Mouse (Mus musculus) cerebellum, adult 2 months (tissue): ENCODE measurements at regions not wholly inside any gene's neighbourhood (a gene's known extent, or its start where the extent isn't known, plus 50 kb on each side); places are given as distances from the start of the nearest gene placed in this dataset.

ENCODE experiments used
- CTCF ChIP-seq: fragments of 200-500 bp; IDR thresholded peaks from 2 replicates; pipeline ENCODE4 v1.5.1; 2011; ENCODE audit warnings: low read depth, mild to moderate bottlenecking, control low read depth, low read length, moderate library complexity, borderline replicate concordance; ENCODE audit not compliant: insufficient read depth
- POLR2A ChIP-seq: fragments of 200-500 bp; IDR thresholded peaks from 2 replicates; pipeline ENCODE4 v1.6.1; 2011; ENCODE audit warnings: low read length, control low read depth, borderline replicate concordance; ENCODE audit not compliant: insufficient read depth

- TF ChIP-seq CTCF (no peak), POLR2A (no peak)
Measured at GRCm38 (mm10) chr1:47263611-47264010, 371.0 kb upstream of the Slc39a10 start.
